Mouse (Mus musculus): ENCODE measurements at regions not wholly inside any gene's neighbourhood (a gene's known extent, or its start where the extent isn't known, plus 50 kb on each side); places are given as distances from the start of the nearest gene placed in this dataset.
A peak's percentile ranks its signal among the peaks of the same experiment; 100 is the strongest.

DNA sequence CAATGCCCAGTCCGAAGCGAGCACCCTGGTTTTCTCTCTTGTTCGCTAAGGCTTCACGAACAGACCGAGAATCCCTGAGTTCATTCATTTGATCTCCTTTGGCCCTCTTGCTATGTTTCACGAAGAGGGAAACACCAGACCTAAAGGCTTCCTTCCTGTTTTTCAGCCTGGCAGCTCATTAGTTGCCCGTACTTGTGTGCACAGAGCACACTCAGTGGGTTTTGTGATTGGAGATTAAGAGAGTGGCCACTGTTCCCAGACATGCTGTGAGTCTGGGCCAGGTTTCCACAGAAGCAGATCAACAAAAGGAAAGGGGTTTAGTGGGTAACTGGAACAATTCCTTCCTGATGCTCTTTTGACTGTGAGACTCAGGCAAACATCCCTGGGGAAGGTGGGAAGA is 331.5 kb upstream of the Kazn start:
- Histone ChIP-seq H3K27ac (no peak overlapping the region), H3K9ac (replicated peaks; ENCODE audit: low read length) (no peak overlapping the region), H3K4me3 (ENCODE audit: low read length) (no peak overlapping the region), H3K27me3 (ENCODE audit: insufficient read depth, low read length) (no peaks in the 10 kb centered on the region), H3K4me2 (ENCODE audit: low read depth, low read length) (no peak overlapping the region), H3K9me3 (ENCODE audit: low read length) (no peaks in the 10 kb centered on the region), H3K36me3 (ENCODE audit: insufficient read depth, low read length) (no peaks in the 10 kb centered on the region), H3K4me1 (ENCODE audit: insufficient read depth, low read length) (peaks cover 3% of the 10 kb centered on the region; the same call in 1 of the 2 replicates)
- ATAC-seq (no peak), DNase-seq (ENCODE audit: low spot score) (no peak)
- WGBS: 64% methylated on average over 7 of the region's 7 CpGs
- no peak for TF ChIP-seq CTCF (IDR thresholded peaks at IDR 0.05; ENCODE audit: low read depth)

DNA sequence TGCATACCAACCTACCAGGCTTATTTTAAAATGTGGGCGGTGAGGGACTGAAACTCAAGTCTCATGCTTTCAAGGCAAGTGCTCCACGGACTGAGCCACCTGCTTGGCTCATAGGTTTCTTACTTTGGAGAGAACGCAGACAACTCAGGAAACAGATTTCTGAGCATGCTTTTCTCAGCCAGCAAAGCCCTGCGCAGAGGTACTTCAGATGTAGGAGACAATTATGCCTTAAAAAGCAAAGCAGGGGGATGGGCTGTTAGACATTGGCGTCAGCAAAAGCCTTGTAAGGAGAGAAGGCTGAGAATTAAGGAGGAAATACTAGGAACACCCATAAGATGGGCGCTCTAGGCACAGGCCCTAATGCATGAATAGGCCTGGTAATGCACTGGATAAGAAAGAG is 329.4 kb upstream of the Kazn start:
- Histone ChIP-seq H3K9ac (replicated peaks; ENCODE audit: low read length) (0 out of 2 replicates have a peak overlapping the region, but pooled peaks have one; percentile 5), H3K4me3 (ENCODE audit: low read length) (no peak overlapping the region), H3K4me2 (ENCODE audit: low read depth, low read length) (no peak overlapping the region), H3K27me3 (ENCODE audit: insufficient read depth, low read length) (no peaks in the 10 kb centered on the region), H3K4me1 (ENCODE audit: insufficient read depth, low read length) (peaks cover 3% of the 10 kb centered on the region; the same call in 1 of the 2 replicates), H3K36me3 (ENCODE audit: insufficient read depth, low read length) (no peaks in the 10 kb centered on the region), H3K27ac (no peak overlapping the region), H3K9me3 (ENCODE audit: low read length) (no peaks in the 10 kb centered on the region)
- WGBS: 65% methylated on average over 6 of the region's 6 CpGs
- DNase-seq (ENCODE audit: low spot score) (peak; percentile 33), ATAC-seq (no peak)
- no peak for TF ChIP-seq CTCF (IDR thresholded peaks at IDR 0.05; ENCODE audit: low read depth)

DNA sequence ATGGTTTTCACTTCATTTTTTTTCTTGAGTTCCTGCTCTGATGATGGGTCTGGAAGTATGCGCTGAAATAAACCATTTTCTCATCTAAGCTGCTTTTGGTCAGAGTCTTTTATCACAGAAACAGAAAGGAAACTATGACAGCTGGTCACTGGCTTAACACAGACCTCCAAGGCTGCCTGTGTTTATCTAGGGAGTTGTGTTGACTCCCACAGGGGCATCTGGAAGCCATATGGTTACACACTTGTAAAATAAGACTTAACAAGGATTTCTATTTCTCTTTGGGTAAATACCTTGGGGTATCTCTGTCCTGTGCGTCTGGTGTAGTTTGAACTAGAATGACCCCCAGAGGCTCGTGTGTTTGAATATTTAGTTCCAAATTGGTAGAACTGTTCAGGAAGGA is 315.5 kb upstream of the Kazn start:
- no peak for ATAC-seq

DNA sequence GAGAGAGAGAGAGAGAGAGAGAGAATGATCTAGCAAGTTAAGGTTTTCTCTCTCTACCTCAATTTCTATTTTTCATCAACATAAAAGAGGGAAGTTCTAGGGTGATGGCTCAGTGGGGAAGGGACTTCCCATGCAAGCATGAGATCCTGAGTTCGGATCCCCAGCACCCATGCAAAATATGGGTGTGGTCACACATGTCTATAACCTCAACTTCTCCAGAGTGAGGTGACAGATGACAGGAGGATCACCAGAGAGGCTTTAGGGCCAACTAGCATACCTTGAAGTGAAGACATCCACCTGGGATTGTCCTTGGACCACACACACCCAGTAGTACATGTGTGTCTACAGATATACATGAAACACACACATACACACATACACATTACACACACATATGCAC is 306.7 kb upstream of the Kazn start:
- H3K9ac ChIP-seq (replicated peaks; ENCODE audit: low read length): no peak overlapping the region
- no peak for ATAC-seq
- no peaks in the 10 kb centered on the region for H3K9me3 ChIP-seq (ENCODE audit: low read length)
- WGBS: 100% methylated on average over 1 of the region's 1 CpGs
- DNase-seq (ENCODE audit: low spot score): no peak
- no peak overlapping the region for H3K4me2 ChIP-seq (ENCODE audit: low read depth, low read length)
- no peak overlapping the region for H3K4me3 ChIP-seq (ENCODE audit: low read length)
- TF ChIP-seq CTCF (IDR thresholded peaks at IDR 0.05; ENCODE audit: low read depth): no peak
- H3K4me1 ChIP-seq (ENCODE audit: insufficient read depth, low read length): no peaks in the 10 kb centered on the region
- H3K27ac ChIP-seq: no peak overlapping the region
- H3K36me3 ChIP-seq (ENCODE audit: insufficient read depth, low read length): no peaks in the 10 kb centered on the region
- no peaks in the 10 kb centered on the region for H3K27me3 ChIP-seq (ENCODE audit: insufficient read depth, low read length)

More for the DNA sequence above, 315.5 kb upstream of the Kazn start:
- 71% methylated on average over 3 of the region's 3 CpGs for WGBS
- no peaks in the 10 kb centered on the region for H3K36me3 ChIP-seq (ENCODE audit: insufficient read depth, low read length)
- no peak overlapping the region for H3K27ac ChIP-seq
- H3K4me1 ChIP-seq (ENCODE audit: insufficient read depth, low read length): no peaks in the 10 kb centered on the region
- H3K9ac ChIP-seq (replicated peaks; ENCODE audit: low read length): no peak overlapping the region
- DNase-seq (ENCODE audit: low spot score): no peak
- H3K27me3 ChIP-seq (ENCODE audit: insufficient read depth, low read length): no peaks in the 10 kb centered on the region
- TF ChIP-seq CTCF (IDR thresholded peaks at IDR 0.05; ENCODE audit: low read depth): no peak
- H3K4me2 ChIP-seq (ENCODE audit: low read depth, low read length): no peak overlapping the region
- H3K9me3 ChIP-seq (ENCODE audit: low read length): no peaks in the 10 kb centered on the region
- no peak overlapping the region for H3K4me3 ChIP-seq (ENCODE audit: low read length)

DNA sequence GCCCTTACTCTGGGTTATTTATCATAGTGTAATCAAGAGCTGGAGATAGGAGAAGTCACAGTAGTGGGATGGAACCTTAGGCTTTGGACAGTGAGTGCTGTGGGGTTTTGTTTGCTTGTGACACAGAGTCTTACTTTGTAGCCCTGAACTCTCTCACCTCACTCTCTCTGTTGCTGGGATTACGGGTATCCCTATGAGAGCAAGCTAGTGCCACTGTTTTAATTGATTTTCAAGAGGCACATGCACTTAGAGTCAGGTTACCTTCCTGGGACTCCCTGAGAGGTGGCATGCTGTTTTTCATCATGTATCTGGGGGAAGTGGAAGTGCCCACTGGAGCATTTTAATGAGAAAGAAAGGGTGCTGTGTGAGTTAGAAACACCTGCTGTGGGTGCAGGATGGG is 306.0 kb upstream of the Kazn start:
- Histone ChIP-seq H3K27me3 (ENCODE audit: insufficient read depth, low read length) (no peaks in the 10 kb centered on the region), H3K36me3 (ENCODE audit: insufficient read depth, low read length) (no peaks in the 10 kb centered on the region), H3K4me1 (ENCODE audit: insufficient read depth, low read length) (no peaks in the 10 kb centered on the region), H3K4me2 (ENCODE audit: low read depth, low read length) (no peak overlapping the region), H3K4me3 (ENCODE audit: low read length) (no peak overlapping the region), H3K9ac (replicated peaks; ENCODE audit: low read length) (no peak overlapping the region), H3K27ac (no peak overlapping the region), H3K9me3 (ENCODE audit: low read length) (no peaks in the 10 kb centered on the region)
- WGBS: 58% methylated on average over 1 of the region's 1 CpGs
- ATAC-seq: no peak
- no peak for DNase-seq (ENCODE audit: low spot score)
- TF ChIP-seq CTCF (IDR thresholded peaks at IDR 0.05; ENCODE audit: low read depth): no peak

DNA sequence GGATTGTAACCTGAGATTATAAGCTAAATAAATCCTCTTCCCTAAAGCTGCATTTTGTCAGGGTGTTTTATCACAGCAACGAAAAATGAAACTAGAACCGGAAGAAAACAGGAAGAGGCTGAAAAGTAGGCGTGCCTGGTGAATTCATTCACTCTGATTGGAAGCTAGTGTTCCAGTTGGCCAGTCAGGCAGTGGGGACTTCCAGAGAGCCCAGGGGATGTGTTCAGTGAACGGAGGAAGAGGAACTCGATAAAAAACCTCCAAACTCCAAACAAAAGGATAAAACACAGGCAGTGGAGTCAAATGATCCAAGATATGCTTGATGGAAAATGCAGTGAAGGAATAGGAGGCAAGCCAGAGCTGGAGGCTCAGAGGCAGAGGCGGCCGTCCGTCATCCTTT is 305.5 kb upstream of the Kazn start:
- 79% methylated on average over 8 of the region's 8 CpGs for WGBS
- no peak for ATAC-seq
- no peaks in the 10 kb centered on the region for H3K4me1 ChIP-seq (ENCODE audit: insufficient read depth, low read length)

DNA sequence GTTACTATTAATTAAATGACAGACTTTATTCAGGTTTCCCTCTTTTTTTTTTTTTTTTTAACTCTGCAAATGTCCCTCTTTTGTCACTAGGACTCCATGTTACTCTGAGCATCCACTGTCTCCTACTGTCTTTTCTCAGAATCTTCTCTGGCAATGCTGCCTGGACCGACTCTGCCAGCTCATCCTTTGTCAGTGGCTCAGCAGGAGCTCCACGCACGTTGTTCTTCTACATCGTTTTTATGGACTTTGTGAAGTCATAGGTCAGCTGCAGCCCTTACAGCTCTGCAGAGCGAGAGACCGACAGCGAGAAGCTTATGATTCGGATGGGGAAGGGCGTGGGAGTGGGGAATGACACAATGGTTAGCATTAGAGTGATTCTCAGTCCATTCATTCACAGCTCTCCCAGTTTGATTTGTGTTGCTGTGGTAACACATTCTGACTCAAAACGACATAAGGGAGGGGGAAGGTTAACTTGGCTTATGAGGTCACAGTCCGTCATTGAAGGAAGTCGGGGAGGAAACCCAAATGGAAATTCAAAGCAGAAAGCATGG is 300.1 kb upstream of the Kazn start:
- Histone ChIP-seq H3K27me3 (ENCODE audit: insufficient read depth, low read length) (no peaks in the 10 kb centered on the region), H3K9ac (replicated peaks; ENCODE audit: low read length) (no peak overlapping the region), H3K4me2 (ENCODE audit: low read depth, low read length) (0 out of 2 replicates have a peak overlapping the region, but pooled peaks have one; percentile 7), H3K9me3 (ENCODE audit: low read length) (no peaks in the 10 kb centered on the region), H3K4me1 (ENCODE audit: insufficient read depth, low read length) (no peaks in the 10 kb centered on the region), H3K4me3 (ENCODE audit: low read length) (no peak overlapping the region), H3K27ac (no peak overlapping the region), H3K36me3 (ENCODE audit: insufficient read depth, low read length) (no peaks in the 10 kb centered on the region)
- 20% methylated on average over 12 of the region's 12 CpGs for WGBS
- no peak for TF ChIP-seq CTCF (IDR thresholded peaks at IDR 0.05; ENCODE audit: low read depth)
- DNase-seq (ENCODE audit: low spot score) (peak; percentile 20), ATAC-seq (0 out of 2 replicates have a peak, but pooled peaks have one; percentile 53)

More for the DNA sequence above, 305.5 kb upstream of the Kazn start:
- H3K9me3 ChIP-seq (ENCODE audit: low read length): no peaks in the 10 kb centered on the region
- no peak overlapping the region for H3K27ac ChIP-seq
- no peak overlapping the region for H3K4me3 ChIP-seq (ENCODE audit: low read length)
- H3K36me3 ChIP-seq (ENCODE audit: insufficient read depth, low read length): no peaks in the 10 kb centered on the region
- no peak for DNase-seq (ENCODE audit: low spot score)
- H3K27me3 ChIP-seq (ENCODE audit: insufficient read depth, low read length): no peaks in the 10 kb centered on the region
- no peak overlapping the region for H3K4me2 ChIP-seq (ENCODE audit: low read depth, low read length)
- TF ChIP-seq CTCF (IDR thresholded peaks at IDR 0.05; ENCODE audit: low read depth): no peak
- H3K9ac ChIP-seq (replicated peaks; ENCODE audit: low read length): no peak overlapping the region

All from hindbrain, postnatal 0 days (tissue).